Mouse (Mus musculus): ENCODE data around the gene Olfr1487. TPM values are rescaled to one million over a fixed set of nuclear protein-coding genes. Genes with fewer than 3 reads are reported as not detected.
"Not testable (repeated sequence)": the region's sequence is repeated elsewhere in the genome, so short reads cannot be mapped to it uniquely, and the experiment has no call there.

The Olfr1487 gene
- polyA plus RNA-seq (2016; fragmentation: Nextera tagmentation; extraction: Ambion mirVana) = not detected in 2 replicates

GRCm38 (mm10) chr19:13617075-13617474, at the start of gene Olfr1487:
Olfr1487 (plus strand) TSS chr19:13617375.
- H3K9me3 ChIP-seq = peaks cover 24% of the 10 kb centered on the region
- not testable (repeated sequence) for DNase-seq (ENCODE audit: low spot score); H3K27me3 ChIP-seq (ENCODE audit: insufficient read depth, poor library complexity, severe bottlenecking); H3K4me1 ChIP-seq (replicated peaks); H3K27ac ChIP-seq; H3K36me3 ChIP-seq; H3K4me3 ChIP-seq
- 89% methylated on average over 2 of the region's 2 CpGs for WGBS

- 89% methylated on average over 1 of the region's 1 CpGs for WGBS
Observed at GRCm38 (mm10) chr19:13583211-13583610, 34.0 kb upstream of the Olfr1487 start, which contains the start of gene Olfr1484. Olfr1484 (plus strand) TSS chr19:13583511.

GRCm38 (mm10) chr19:13631321-13631720, 14.1 kb downstream of the Olfr1487 start, which contains the start of gene Olfr1489:
Olfr1489 (plus strand) TSS chr19:13631621.
- Histone ChIP-seq H3K4me3 (no peak within 1 kb of the TSS), H3K9me3 (peaks cover 24% of the 10 kb centered on the region), H3K27ac (no peak within 1 kb of the TSS), H3K4me1 (replicated peaks) (no peaks in the 10 kb centered on the region), H3K27me3 (ENCODE audit: insufficient read depth, poor library complexity, severe bottlenecking) (no peaks in the 10 kb centered on the region), H3K36me3 (no peaks in the 10 kb centered on the region)
- no peak for DNase-seq (ENCODE audit: low spot score)
- WGBS = 84% methylated on average over 1 of the region's 1 CpGs

More at GRCm38 (mm10) chr19:13583211-13583610, 34.0 kb upstream of the Olfr1487 start, which contains the start of gene Olfr1484:
- Histone ChIP-seq H3K27ac (no peak within 1 kb of the TSS), H3K36me3 (no peaks in the 10 kb centered on the region), H3K27me3 (ENCODE audit: insufficient read depth, poor library complexity, severe bottlenecking) (no peaks in the 10 kb centered on the region), H3K9me3 (peaks cover 9% of the 10 kb centered on the region; the same call in 1 of the 2 replicates), H3K4me3 (no peak within 1 kb of the TSS), H3K4me1 (replicated peaks) (no peaks in the 10 kb centered on the region)
- no peak for DNase-seq (ENCODE audit: low spot score)

GRCm38 (mm10) chr19:13650791-13651190, 33.6 kb downstream of the Olfr1487 start, which contains the start of gene Olfr1490:
Olfr1490 (plus strand) TSS chr19:13651091.
- 76% methylated on average over 1 of the region's 1 CpGs for WGBS

More at GRCm38 (mm10) chr19:13650791-13651190, 33.6 kb downstream of the Olfr1487 start, which contains the start of gene Olfr1490:
- H3K27ac ChIP-seq = no peak within 1 kb of the TSS
- no peaks in the 10 kb centered on the region for H3K36me3 ChIP-seq
- no peak within 1 kb of the TSS for H3K4me3 ChIP-seq
- H3K9me3 ChIP-seq = peaks cover 18% of the 10 kb centered on the region
- no peak for DNase-seq (ENCODE audit: low spot score)
- no peaks in the 10 kb centered on the region for H3K27me3 ChIP-seq (ENCODE audit: insufficient read depth, poor library complexity, severe bottlenecking)
- no peaks in the 10 kb centered on the region for H3K4me1 ChIP-seq (replicated peaks)

Other genes with a start within 250 kb of the Olfr1487 start
- not detected in 2 replicates for gene Olfr1469, start 209.5 kb upstream of the Olfr1487 start, polyA plus RNA-seq (2016; fragmentation: Nextera tagmentation; extraction: Ambion mirVana)
- gene Olfr1471, start 174.0 kb upstream of the Olfr1487 start, polyA plus RNA-seq (2016; fragmentation: Nextera tagmentation; extraction: Ambion mirVana) = not detected in 2 replicates
- gene Olfr1472, start 161.3 kb upstream of the Olfr1487 start, polyA plus RNA-seq (2016; fragmentation: Nextera tagmentation; extraction: Ambion mirVana) = not detected in 2 replicates
- gene Olfr1474, start 147.8 kb upstream of the Olfr1487 start, polyA plus RNA-seq (2016; fragmentation: Nextera tagmentation; extraction: Ambion mirVana) = not detected in 2 replicates
- gene Olfr1475, start 137.2 kb upstream of the Olfr1487 start, polyA plus RNA-seq (2016; fragmentation: Nextera tagmentation; extraction: Ambion mirVana) = not detected in 2 replicates
- gene Olfr1477, start 116.8 kb upstream of the Olfr1487 start, polyA plus RNA-seq (2016; fragmentation: Nextera tagmentation; extraction: Ambion mirVana) = not detected in 2 replicates
- not detected in 2 replicates for gene Olfr1480, start 89.5 kb upstream of the Olfr1487 start, polyA plus RNA-seq (2016; fragmentation: Nextera tagmentation; extraction: Ambion mirVana)
- not detected in 2 replicates for gene Olfr1484, start 33.9 kb upstream of the Olfr1487 start, polyA plus RNA-seq (2016; fragmentation: Nextera tagmentation; extraction: Ambion mirVana)
- gene Olfr1489, start 14.2 kb downstream of the Olfr1487 start, polyA plus RNA-seq (2016; fragmentation: Nextera tagmentation; extraction: Ambion mirVana) = not detected in 2 replicates
- not detected in 2 replicates for gene Olfr1490, start 33.7 kb downstream of the Olfr1487 start, polyA plus RNA-seq (2016; fragmentation: Nextera tagmentation; extraction: Ambion mirVana)
- gene Olfr1491, start 79.9 kb downstream of the Olfr1487 start, polyA plus RNA-seq (2016; fragmentation: Nextera tagmentation; extraction: Ambion mirVana) = not detected in 2 replicates
- not detected in 2 replicates for gene Olfr1493-ps1, start 105.9 kb downstream of the Olfr1487 start, polyA plus RNA-seq (2016; fragmentation: Nextera tagmentation; extraction: Ambion mirVana)
- gene Olfr1494, start 122.4 kb downstream of the Olfr1487 start, polyA plus RNA-seq (2016; fragmentation: Nextera tagmentation; extraction: Ambion mirVana) = not detected in 2 replicates
- gene Olfr1495, start 147.2 kb downstream of the Olfr1487 start, polyA plus RNA-seq (2016; fragmentation: Nextera tagmentation; extraction: Ambion mirVana) = not detected in 2 replicates
- not detected in 2 replicates for gene Olfr1496, start 160.5 kb downstream of the Olfr1487 start, polyA plus RNA-seq (2016; fragmentation: Nextera tagmentation; extraction: Ambion mirVana)
- not detected in 2 replicates for gene Olfr1497, start 180.8 kb downstream of the Olfr1487 start, polyA plus RNA-seq (2016; fragmentation: Nextera tagmentation; extraction: Ambion mirVana)
- gene Olfr1499, start 202.1 kb downstream of the Olfr1487 start, polyA plus RNA-seq (2016; fragmentation: Nextera tagmentation; extraction: Ambion mirVana) = not detected in 2 replicates
- gene Olfr1500, start 213.1 kb downstream of the Olfr1487 start, polyA plus RNA-seq (2016; fragmentation: Nextera tagmentation; extraction: Ambion mirVana) = not detected in 2 replicates
- gene Olfr1501, start 233.3 kb downstream of the Olfr1487 start, polyA plus RNA-seq (2016; fragmentation: Nextera tagmentation; extraction: Ambion mirVana) = not detected in 2 replicates
- gene Olfr1502, start 244.4 kb downstream of the Olfr1487 start, polyA plus RNA-seq (2016; fragmentation: Nextera tagmentation; extraction: Ambion mirVana) = not detected in 2 replicates